Mouse (Mus musculus) ES-E14 (cell line): ENCODE results near the gene Ctrc.

Experiments used
- CHD2 ChIP-seq: IDR thresholded peaks from 2 replicates; pipeline ENCODE4 v1.6.1; 2014; ENCODE audit warnings: mild to moderate bottlenecking, low read depth, low read length, inconsistent platforms
- HCFC1 ChIP-seq: IDR thresholded peaks from 2 replicates; pipeline ENCODE4 v1.6.1; 2012; ENCODE audit warnings: low read length, inconsistent platforms, borderline replicate concordance; ENCODE audit not compliant: insufficient read depth
- MAFK ChIP-seq: IDR thresholded peaks from 2 replicates; pipeline ENCODE4 v1.6.1; 2014; ENCODE audit warnings: mild to moderate bottlenecking, low read depth, low read length, inconsistent platforms; ENCODE audit not compliant: insufficient read depth
- ZC3H11A ChIP-seq: IDR thresholded peaks from 2 replicates; pipeline ENCODE4 v1.6.1; 2012; ENCODE audit warnings: low read depth, mild to moderate bottlenecking, inconsistent platforms, low read length, borderline replicate concordance
- ZNF384 ChIP-seq: IDR thresholded peaks from 2 replicates; pipeline ENCODE4 v1.6.1; 2012; ENCODE audit warnings: low read depth, low read length, inconsistent platforms

- TF ChIP-seq MAFK (no peak), HCFC1 (no peak), ZC3H11A (no peak), ZNF384 (no peak), CHD2 (0 out of 2 replicates have a peak, but pooled peaks have one; percentile 46)
These were observed 26.8 kb downstream of the Ctrc start for GRCm38 (mm10) chr4:141819316-141819715.
